Comparison of ENCODE assay signal across 25 mouse cellular contexts in the genomic region with DNA sequence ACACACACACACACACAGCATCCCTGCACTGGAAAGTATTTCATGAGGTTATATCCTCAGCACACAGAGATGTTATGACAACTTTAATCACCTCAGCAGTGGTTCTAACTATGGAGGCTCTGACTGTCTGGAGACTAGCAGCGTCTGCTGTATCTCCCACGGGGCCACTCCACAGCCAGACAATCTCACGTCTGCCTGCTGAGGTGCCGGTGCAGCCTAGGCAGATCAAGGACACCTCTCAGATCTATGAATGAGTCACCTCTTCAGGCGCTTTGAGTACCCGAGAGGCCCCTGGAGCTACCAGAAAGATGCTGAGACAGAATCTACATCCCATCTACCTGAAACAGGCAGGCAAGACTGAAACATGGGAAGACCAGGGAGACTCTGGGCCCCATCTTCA. TPM values are rescaled to one million over a fixed set of nuclear protein-coding genes. Genes with fewer than 3 reads are reported as not detected.
A peak's percentile ranks its signal among the peaks of the same experiment; 100 is the strongest.
DNase-seq lines count a peak whose midpoint lies in the region; ATAC-seq lines count a peak whose summit lies in the region.
"Had no signal": no experiment of that assay in that cellular context is flagged by ENCODE, and none has a peak within 500 bp of the region (broad histone marks: within the 10 kb centered on the region; RNA-seq: fewer than 3 reads in every experiment).

No protein-coding gene starts in this region.

- no peaks in the 10 kb centered on the region for H3K4me1 ChIP-seq in kidney, embryonic 16.5 days (ENCODE audit: insufficient read depth, low read length)
- H3K4me1 ChIP-seq: embryonic facial prominence, embryonic 10.5 days; embryonic facial prominence, embryonic 12.5 days; forebrain, embryonic 13.5 days; forebrain, embryonic 15.5 days had no signal

- peak; percentile 11 to 61 for DNase-seq in adrenal gland, adult (ENCODE audit: inconsistent age in 2 of 2, low spot score in 1 of 2)
- no peak for DNase-seq in adrenal gland, postnatal 10 days
- DNase-seq in adrenal gland, postnatal 14 days, result peak; percentile 21
- DNase-seq in adrenal gland, postnatal 4 days (ENCODE audit: low spot score in 2 of 2), result no peak
- DNase-seq in frontal cortex, postnatal 25 days (ENCODE audit: low spot score in 2 of 2), result no peak
- DNase-seq in brain, adult 2 months (ENCODE audit: low read depth, low spot score), result peak; percentile 63
- DNase-seq: B cell, adult 2 months; cerebellum, adult 11-12 months; cerebellum, adult 2 months; cerebellum, adult 9-10 months; cerebellum, postnatal 10 days; cerebellum, postnatal 25 days; forebrain, postnatal 0 days had no signal

- H3K27me3 ChIP-seq in kidney, embryonic 16.5 days (ENCODE audit: insufficient read depth, low read length), result no peaks in the 10 kb centered on the region
- H3K27me3 ChIP-seq: embryonic facial prominence, embryonic 12.5 days; forebrain, embryonic 13.5 days; forebrain, embryonic 15.5 days; Patski had no signal

- H3K36me3 ChIP-seq in kidney, embryonic 16.5 days (ENCODE audit: insufficient read depth, low read length), result no peaks in the 10 kb centered on the region
- H3K36me3 ChIP-seq: embryonic facial prominence, embryonic 10.5 days; embryonic facial prominence, embryonic 12.5 days; forebrain, embryonic 15.5 days; G1E had no signal

- 53% methylated on average over 6 of the region's 6 CpGs for whole genome bisulfite sequencing in kidney, embryonic 16.5 days

- peak; percentile 48 for ATAC-seq in frontal cortex, adult (ENCODE audit: low TSS enrichment)
- ATAC-seq in kidney, embryonic 16.5 days (ENCODE audit: low FRiP score, low TSS enrichment), result no peak
- ATAC-seq: activated CD4-positive, CD25-positive, alpha-beta regulatory T cell, adult 4 months; CD4-positive, CD25-positive, alpha-beta regulatory T cell, adult 4 months; forebrain, embryonic 13.5 days; forebrain, embryonic 15.5 days; forebrain, postnatal 0 days; Patski had no signal

- no peak overlapping the region for H3K4me3 ChIP-seq in kidney, embryonic 16.5 days (ENCODE audit: low read length)
- H3K4me3 ChIP-seq: embryonic facial prominence, embryonic 10.5 days; embryonic facial prominence, embryonic 12.5 days; forebrain, embryonic 13.5 days; forebrain, embryonic 15.5 days had no signal

- no peak overlapping the region for H3K4me2 ChIP-seq in kidney, embryonic 16.5 days (replicated peaks; ENCODE audit: low read depth, low read length)
- H3K4me2 ChIP-seq: embryonic facial prominence, embryonic 12.5 days; forebrain, embryonic 13.5 days; forebrain, embryonic 15.5 days had no signal

- no peak overlapping the region for H3K27ac ChIP-seq in kidney, embryonic 16.5 days (ENCODE audit: low read length)
- H3K27ac ChIP-seq: embryonic facial prominence, embryonic 10.5 days; embryonic facial prominence, embryonic 12.5 days; forebrain, embryonic 13.5 days; forebrain, embryonic 15.5 days had no signal

- H3K9me3 ChIP-seq in kidney, embryonic 16.5 days (ENCODE audit: low read length), result no peaks in the 10 kb centered on the region
- H3K9me3 ChIP-seq: embryonic facial prominence, embryonic 10.5 days; embryonic facial prominence, embryonic 12.5 days; forebrain, embryonic 13.5 days; forebrain, embryonic 15.5 days had no signal

- H3K9ac ChIP-seq in kidney, embryonic 16.5 days (replicated peaks; ENCODE audit: low read length), result no peak overlapping the region
- H3K9ac ChIP-seq: embryonic facial prominence, embryonic 12.5 days; forebrain, embryonic 13.5 days; forebrain, embryonic 15.5 days; forebrain, postnatal 0 days had no signal

RNA-seq across cellular contexts. Expression of gene Kndc1, which starts 15.9 kb away (rescaled TPM):
- total RNA-seq in adrenal gland, postnatal 10 days (2021), result under 1 TPM; 0.42 to 0.55 TPM
- total RNA-seq in adrenal gland, postnatal 14 days (2021), result 0.63 and 0.71 TPM in 2 replicates
- 1 to 10 TPM; 1.6 to 1.7 TPM for total RNA-seq in adrenal gland, postnatal 4 days (2021)
- 0.12 and 0.22 TPM in 2 replicates for polyA plus RNA-seq in kidney, embryonic 16.5 days (2015; fragmentation: Nextera tagmentation; extraction: Ambion mirVana)
- total RNA-seq: gastrocnemius, adult 18-20 months had no signal
- polyA plus RNA-seq: G1E had no signal

RNA-seq across cellular contexts. Expression of gene Adgra1, which starts 44.6 kb away (rescaled TPM):
- 1 to 10 TPM; 2.4 to 3.9 TPM for total RNA-seq in adrenal gland, postnatal 10 days (2021)
- 2.9 and 3.6 TPM in 2 replicates for total RNA-seq in adrenal gland, postnatal 14 days (2021)
- total RNA-seq in adrenal gland, postnatal 4 days (2021), result 1 to 10 TPM; 4.7 to 5.0 TPM
- 0.46 and 1.0 TPM in 2 replicates for polyA plus RNA-seq in kidney, embryonic 16.5 days (2015; fragmentation: Nextera tagmentation; extraction: Ambion mirVana)
- total RNA-seq: CH12.LX; gastrocnemius, adult 18-20 months had no signal
- polyA plus RNA-seq: activated CD4-positive, CD25-positive, alpha-beta regulatory T cell, adult 4 months; CD4-positive, CD25-positive, alpha-beta regulatory T cell, adult 4 months; G1E had no signal

Comparison
In these comparisons a context has a peak if more than half of its experiments do, and no peak if none do; other contexts are left out.
1. DNase-seq: peak in adrenal gland, adult (2 of 2), adrenal gland, postnatal 14 days (single experiment) and brain, adult 2 months (single experiment); none in adrenal gland, postnatal 10 days (single experiment), adrenal gland, postnatal 4 days (0 of 2) and frontal cortex, postnatal 25 days (0 of 2).